Mouse (Mus musculus) adrenal gland, adult 18-20 months (tissue): ENCODE measurements at regions not wholly inside any gene's neighbourhood (a gene's known extent, or its start where the extent isn't known, plus 50 kb on each side); places are given as distances from the start of the nearest gene placed in this dataset.
A peak's percentile ranks its signal among the peaks of the same experiment; 100 is the strongest.

ENCODE experiments used
- DNase-seq, 2 experiments: peaks; one replicate each; pipeline ENCODE4 v3.0.0; 2021 to 2022; ENCODE audit warnings: low spot score in 2 of 2

DNA sequence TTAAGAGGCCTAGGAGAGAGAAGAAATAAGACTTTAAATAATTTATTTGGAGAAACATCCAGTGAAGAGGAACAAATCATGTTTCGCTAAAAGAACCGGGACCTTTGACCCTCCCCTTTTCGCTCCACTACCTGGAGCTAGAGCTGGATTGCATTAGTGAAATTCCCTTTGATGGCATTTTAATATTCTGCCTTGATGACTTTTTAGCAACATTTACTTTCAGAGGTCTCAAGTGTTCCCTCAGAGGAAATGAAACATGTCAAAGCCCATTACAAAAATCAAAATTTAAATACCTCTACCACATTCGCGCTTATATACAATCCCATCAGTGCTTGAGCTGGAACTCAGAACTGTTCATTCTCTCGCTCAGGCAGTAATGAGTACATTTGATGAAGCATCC, 297.0 kb upstream of the Gm10295 start:
- DNase-seq = no peak

DNA sequence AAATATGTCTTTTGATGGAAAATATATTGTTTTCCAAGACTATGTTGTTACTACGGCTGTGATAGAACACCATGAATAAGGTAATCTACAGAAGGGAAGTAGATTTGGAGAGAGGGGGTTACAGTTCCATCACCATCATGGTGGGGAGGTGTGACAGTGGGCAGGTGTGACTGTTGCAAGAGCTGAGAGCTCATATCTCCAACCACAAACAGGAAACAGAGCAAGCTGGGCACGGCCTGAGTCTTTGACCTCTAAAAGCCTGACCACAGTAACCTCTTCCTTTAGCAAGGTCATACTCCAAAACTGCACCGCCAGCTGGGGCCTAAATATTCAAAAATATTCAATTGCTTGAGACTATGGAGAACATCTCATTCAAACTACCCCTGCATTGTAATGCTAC, 295.7 kb upstream of the Gm10295 start:
- no peak for DNase-seq

DNA sequence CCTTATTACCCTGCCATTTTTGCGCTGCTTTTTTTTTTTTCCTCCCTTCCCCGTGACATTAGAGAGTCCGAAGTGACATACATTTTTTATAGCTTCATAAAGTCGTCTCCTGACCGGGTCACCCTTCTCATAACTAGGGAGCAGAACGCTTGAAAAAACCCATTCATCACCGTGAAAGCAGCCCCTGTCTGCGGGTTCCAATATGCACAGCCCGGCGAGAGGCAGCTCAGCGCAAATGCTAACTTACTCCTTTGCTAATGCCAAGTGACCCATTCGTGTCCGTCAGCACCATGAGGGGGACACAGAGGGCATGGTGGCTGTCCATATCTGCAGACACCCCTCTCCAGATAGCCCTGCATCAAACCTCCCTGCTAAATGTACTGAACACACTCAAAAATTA, 271.8 kb upstream of the Gm10295 start:
- no peak for DNase-seq

DNA sequence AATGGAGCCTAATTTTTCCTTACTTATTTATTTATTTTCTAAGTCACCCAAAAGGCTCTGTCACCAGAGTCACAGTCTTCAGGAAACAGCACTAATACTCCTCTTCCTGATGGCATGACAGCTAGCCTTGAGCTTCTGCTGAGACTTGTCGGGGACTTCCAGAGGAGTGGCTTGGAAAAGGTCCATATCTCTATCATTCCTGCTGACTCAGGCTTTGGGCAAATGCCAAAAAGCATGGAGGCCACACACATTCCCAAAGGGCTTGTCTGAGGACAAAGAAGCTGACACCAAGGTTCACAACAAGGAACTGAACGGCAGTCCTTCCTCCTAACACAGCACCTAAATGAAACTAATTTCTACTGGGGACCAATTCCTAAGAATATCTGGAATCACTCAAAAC, 251.9 kb upstream of the Gm10295 start:
- peak; percentile 60 to 76 for DNase-seq

DNA sequence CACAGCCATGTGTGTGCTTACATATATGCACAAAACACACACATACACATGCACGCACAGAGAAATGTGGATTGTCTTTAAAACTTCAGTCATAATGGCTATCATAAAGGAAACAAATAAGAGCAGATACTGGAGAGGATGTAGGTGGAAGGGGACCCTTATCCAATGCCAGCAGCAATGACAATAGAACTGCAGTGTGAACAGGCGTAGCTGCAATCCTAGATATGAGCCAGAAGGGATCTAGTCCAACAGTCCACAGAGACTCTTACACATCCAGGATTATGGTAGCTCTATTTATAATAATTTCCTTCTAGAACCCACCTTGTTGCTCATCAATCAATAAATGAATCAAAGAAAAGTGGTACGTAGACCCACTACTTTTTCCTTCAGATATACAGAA, 245.5 kb upstream of the Gm10295 start:
- DNase-seq = no peak

DNA sequence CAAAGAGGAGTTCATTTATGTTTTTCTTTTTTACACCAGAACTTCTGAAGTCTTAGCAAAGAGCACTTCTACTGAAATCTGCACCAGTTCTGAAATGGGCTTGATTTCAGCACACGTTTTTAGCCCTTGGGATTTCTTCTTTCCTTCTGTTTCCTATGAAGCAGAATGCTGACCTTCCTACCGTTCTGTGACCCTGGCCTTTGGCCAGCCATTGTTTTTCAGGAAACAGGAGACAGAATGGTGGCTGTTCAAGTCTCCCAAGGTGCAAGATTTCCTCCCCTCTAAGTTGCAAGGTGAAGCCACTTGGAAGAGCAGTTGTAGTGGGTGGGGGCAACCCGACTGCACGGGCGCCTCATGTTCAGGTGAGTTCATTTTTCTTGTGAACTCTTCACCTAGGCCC, 236.3 kb upstream of the Gm10295 start:
- no peak for DNase-seq

DNA sequence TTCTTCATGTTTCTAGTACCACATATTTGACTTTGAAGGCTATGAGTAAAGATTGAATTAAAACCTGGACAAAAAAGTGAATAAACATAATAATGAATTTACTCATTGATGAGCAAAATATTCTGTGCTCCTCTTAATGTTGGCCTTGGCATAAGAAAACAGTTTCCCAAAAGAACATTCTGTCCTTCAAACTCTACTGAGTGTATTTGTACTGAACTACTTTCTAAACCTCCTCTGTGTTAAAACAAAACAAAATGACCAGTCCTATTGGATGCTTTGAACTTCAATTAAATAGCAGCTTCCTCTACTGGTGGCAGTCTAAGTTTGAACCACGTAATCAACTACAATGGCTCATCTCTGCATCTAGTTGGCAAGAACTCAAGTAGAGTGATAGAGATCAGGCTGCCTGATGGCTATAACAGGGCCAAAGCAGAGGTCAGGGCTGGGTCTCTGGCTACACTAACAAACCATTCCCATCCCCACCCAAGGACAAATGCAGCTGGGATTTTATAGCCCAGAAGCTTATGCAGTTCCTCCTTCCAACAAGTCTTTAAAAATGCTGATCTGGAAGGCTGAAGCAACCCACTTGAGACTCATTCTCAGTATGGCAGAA, 232.3 kb upstream of the Gm10295 start:
- DNase-seq = peak in 1 of 2 experiments; percentile 5

DNA sequence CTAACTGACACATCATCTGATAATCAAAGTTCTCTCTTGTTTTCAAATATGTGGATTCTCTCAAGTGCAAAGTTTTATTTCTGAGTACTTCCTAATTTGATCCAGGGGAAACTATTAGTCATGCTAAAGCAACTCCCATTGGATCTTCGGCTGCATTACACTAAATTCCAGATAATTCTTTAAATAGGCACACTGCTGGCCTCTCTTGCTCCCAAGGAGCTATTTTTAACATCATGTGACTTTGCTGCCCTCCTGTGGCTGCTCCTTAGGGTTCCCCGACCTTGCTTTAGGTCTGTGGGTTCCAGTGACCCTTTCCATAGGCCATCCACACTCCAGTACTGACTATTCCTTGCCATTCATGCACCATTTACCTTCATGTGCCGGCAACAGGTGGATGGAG, 230.5 kb upstream of the Gm10295 start:
- peak; percentile 42 to 46 for DNase-seq

DNA sequence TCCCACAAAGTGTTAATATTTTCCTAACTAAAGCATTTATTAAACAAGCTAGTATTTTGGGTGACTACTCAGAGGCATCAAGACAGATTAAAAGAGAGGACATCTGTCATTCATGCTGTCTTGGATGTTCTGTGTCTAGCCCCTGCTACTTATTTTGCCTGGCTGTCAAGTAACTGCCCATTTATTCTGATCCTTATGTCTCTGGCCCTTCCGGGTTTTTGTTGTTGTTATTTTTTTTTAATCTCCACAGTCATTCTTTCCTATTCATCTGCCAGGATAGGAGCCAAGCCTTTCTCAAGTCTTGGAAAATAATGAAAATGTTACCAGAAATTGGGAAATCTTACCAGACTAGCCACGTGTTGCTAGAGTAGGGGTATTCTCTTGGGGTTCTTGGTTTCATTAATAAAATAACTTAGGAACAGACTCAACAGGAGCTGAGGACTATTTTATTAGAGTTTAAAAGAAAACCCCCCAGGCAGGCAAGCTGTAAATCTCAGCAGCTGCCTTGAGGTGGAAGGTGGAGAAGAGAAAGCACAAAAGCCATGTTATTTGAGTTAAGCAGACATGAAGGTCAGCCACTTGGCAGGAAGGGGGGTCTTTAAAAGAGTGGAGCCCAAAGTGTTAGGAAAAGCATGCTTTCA, 209.1 kb upstream of the Gm10295 start:
- DNase-seq = no peak

DNA sequence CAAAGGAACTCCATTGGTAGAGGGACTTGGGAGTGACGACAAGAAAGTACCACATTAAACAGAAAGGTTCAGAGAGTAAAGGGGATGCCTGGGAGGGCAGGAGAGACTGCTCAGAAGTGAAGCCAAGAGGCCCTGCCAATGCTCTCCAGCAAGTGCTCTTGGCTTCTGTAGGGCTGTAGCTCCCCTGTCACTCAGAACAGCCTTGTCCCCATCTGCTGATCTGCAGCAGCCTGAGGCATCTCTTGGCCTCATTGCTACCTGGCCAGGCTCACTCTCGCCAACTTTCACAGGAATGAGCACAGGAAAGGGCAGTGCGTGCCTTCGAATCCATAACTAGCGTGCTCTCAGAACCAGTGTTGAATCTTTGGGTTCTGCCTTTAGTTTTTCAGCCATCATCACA, 205.2 kb upstream of the Gm10295 start:
- no peak for DNase-seq

DNA sequence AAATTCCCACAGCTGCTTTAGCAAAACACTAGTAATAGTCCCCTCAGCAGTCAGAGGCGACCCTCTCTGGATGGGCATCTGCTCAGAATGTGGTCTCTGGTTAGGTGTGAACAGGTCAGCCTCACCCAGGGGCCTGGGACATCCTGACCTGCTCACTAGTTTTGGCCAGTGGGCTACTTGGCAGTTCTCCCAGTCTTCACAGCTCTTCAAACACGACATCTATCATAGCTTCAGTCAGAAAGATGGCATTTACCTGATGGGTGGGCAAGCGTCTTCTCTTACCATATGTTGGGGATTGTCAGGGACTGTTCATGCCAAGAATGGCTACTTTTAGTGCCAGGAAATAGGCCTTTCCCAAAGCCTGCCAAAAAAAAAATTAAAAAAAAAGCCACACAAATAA, 204.2 kb upstream of the Gm10295 start:
- no peak for DNase-seq

DNA sequence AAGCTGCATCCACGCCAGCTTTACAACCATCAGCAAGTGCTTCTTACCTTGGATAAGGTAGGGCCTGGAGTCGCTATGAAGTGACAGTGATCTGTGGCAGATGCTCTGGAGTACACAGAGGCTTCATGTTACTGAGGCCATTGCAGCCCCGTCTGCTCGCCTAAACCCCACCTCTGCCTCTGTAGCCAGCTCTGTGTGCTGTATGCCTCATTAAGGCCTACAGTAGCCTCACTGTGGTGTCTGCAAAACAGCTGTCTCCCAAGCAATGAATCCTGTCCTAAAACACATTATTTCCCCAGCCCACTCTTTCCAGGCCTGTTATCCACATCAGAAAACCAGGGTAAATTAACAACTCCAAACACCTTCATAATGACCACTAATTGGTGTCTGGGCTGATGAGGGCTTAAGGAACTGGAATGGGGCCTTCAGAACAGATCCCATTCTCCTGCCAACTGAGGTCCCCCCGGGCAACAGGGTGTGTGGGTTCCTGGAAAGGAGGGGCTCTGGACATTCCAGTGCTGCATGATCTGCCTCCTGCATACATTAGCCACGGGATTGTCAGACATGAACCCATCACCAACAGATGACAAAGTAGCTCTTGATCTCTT, 195.4 kb upstream of the Gm10295 start:
- no peak for DNase-seq

DNA sequence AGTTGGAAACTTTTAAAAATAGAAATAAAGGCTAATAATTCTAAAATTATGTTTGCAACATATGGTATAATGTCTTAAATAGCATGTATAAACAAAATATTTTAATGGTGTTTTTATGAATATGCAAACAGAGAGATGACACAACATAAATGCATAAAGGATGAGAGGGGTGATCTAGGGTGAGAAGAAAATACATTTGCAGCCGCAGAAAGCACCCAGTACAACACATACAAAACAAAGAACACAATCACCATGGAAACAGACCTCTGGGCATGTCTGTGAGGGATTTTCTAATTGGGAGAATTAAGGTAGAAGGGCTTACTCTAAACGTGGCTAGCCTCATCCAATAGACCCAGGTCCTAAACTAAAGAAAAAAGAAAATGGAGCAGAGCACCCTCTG, 190.2 kb upstream of the Gm10295 start:
- DNase-seq = no peak

DNA sequence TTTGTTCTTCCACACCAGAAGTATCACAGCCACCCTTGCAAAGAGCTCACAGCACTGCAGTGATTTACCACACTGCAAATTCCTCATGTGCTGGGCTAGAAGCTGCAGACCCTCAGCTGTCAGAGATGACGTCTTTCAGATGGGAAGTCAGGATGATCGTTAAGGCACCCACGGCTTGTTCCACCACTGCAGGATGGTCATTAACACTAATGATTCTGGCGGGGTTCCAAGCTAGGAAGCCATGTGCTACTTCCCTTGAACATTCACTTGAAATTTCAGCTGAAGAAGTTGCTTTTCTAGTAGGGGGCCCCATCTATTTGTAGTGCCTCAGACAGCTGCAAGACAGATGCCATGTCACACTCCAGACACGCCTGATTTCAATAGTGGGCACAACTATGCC, 181.8 kb upstream of the Gm10295 start:
- no peak for DNase-seq

DNA sequence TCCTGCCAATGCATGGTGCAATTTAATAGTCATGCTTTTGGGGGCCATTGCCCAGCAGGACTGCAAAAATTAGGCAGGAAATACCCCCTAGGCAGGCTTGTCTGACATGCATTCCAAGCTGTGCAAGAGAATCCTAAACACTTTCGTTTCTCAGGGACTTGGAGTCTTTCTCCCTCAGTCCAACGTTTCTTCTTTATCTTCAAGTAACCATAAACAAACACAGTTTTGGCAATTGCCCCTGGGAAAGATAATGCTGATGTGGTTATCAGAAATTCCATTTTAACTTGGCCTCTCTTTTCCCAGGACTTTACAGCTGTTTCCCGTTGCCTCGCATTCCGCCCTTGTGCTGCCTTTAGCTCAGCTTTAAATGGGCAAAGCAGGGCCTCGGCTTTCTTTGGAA, 180.2 kb upstream of the Gm10295 start:
- DNase-seq = no peak

DNA sequence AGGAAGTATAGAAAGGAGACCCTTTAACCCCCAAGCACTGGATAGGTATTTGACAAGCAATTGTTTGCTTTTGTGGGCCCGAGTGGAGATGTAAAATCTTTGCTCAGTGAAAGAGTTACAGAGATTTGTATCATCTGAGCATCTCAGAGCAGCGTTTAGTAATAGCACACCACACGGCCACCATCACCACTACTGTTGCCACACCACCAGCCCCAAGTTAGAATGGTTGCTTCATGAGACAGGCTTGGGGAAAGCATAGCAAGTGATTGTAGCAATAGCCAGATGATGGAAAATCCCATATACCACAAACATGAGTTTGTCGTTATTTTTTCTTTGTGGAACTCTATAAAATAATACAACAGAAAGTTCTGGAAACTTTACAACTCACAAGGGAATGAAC, 179.6 kb upstream of the Gm10295 start:
- no peak for DNase-seq

DNA sequence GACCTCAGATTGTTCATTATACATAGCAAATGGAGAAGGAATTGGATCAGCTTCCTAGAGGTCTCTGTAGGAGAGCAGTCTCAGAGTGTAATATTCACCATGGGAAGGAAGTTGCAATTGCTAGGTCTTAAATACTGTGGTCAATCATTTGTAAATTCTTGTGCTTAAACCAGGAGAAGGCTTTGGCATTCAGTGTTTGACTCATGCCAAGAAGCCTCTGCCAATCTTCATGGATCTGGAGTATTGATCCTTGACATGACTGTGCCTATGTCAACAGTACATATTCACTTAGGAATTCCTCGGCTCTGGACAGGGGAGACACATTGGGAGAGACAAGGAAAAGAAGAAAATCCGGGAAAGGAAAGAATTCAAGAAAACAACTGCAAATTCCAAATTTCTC, 174.9 kb upstream of the Gm10295 start:
- no peak for DNase-seq

DNA sequence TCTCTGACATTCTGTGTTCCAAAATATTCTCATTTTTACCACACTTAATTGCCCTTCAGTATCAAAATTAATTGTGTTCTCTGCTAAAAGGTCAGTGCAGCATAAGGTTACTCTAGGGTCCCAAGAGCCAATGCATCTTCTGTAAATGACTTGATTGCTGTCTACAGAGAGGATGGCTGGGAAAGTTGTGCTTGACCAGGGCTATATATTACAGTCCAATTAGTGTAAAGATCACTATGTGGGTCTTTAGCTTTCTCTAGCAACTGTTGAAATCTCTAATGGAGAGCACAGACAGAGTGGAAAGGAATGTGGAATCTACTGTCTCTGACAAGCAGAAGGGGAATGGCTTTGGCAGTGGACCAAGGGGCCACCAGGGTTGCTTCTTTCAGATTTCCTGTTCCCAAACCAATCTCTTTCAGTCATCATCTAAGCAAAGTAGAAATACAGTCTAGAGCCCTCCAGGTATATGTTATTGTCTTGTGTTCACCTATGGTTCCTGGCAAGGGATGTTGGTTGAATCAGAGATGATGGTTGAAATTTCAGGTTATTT, 173.4 kb upstream of the Gm10295 start:
- no peak for DNase-seq

DNA sequence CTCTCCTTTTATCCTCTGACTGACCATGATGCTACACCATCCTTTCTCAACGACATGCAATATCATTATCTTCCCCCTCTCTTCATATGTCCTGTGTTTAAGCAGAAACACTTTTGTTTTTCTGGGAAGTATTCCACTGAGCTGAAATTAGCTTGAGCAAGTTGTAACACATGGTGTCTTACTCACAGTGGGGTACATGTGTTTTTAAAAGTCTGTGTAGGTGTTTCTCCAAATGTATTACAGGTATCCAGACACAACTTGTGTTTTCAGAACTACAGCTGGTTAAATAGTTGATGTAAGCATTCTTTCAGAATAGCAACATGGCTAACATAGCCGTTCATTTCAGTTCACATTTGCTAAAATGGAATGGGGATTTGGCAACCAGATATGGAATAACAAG, 172.8 kb upstream of the Gm10295 start:
- no peak for DNase-seq

DNA sequence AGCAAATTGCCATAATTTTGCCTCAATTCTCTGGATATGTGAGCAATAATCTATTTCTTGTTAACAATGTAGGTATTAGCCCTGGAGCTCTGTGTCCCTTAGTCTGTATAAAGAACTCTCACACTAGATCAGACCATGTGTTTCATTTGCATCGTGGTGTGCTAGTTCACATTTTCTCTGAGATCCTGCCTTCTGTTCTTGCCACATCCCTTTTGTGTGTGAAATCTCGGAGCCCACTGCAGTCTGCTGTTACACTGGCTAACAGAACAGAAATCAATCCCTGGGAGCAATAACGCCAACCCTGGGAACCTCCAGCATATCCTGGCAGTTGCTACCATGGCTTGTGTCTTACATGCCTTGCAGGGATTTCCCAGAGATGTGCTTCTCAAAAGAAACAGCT, 156.1 kb upstream of the Gm10295 start:
- DNase-seq = no peak

DNA sequence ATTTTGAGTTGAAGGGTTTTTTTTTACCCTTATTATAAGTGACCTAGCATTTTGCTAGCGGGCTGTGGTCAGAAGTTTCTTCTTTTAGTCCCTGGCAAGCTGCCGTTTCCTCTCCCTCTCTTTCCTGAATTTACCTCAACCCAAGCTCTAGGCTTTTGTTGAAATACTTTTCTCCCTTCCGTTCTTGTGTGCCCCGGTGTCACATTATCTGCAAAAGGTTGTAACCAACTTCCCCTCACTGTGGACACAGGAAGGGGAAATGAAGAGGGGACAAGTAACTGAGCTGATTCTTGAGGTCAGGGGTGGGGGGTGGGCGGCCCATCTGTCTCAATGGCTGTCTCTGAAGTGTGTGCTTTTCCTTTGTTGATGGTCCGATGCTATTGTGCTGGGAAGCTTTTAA, 149.4 kb upstream of the Gm10295 start:
- DNase-seq = no peak

DNA sequence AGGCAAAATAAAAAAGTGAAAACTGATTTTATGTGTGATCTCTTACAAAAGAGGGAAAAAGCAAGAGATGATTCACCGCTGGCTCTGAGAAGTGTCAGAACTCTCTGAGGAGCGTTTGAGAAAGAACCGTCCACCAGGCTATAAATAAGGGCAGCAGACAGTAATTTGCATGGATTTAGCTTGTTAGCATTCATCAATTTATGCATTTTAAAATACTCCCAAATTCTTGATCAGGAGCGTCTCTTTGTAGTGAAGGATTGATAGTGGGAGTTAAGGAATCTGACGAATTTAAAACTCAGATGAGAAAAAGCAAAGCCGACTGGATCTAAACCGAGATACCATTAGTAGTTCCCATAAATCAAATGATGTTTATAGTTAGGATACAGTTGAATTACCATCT, 146.8 kb upstream of the Gm10295 start:
- no peak for DNase-seq

DNA sequence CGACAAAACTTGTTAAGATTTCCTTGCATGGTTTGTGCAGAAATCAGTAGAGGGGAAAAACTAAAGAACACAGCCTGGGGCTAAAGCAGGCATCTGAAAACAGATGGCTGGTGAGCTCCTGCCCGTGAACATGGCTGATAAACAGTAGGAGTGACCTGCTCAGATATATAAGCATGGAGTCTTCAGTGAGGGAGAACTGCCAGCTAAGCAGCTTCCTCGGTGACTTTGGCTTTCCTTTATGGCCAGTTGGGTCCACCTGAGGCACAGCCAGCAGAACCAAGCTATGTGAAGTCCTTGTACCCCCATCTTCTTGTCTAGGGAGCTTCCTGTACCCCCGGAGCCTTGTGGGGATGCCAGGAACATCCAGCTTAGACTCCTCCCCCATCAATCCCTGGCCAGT, 139.8 kb upstream of the Gm10295 start:
- DNase-seq = no peak
